Mouse (Mus musculus): ENCODE results near the gene Map3k4. TPM values are rescaled to one million over a fixed set of nuclear protein-coding genes. Genes with fewer than 3 reads are reported as not detected.

Gene Map3k4
- total RNA-seq, 2 experiments from 2014 or later = 17.1 to 20.1 TPM

DNA sequence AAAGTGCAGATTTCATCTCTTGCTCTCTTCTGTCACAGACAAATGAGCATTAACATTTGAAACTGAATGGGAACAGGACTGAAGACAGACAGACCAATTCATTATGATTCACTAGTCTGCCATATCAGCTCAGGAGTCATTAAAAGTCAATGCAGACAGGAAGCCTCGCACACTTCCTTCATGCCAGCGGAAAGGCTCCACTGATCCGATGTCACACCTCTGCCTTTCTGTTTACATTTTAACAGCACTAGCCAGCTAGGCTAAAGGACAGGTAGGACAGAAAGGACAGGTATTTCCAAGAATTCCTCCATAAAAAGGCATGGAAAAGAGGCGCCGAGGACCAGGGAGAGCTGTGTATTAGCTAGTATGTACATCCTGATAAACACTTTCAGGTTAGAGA is 45.6 kb downstream of the Map3k4 start:
- ATAC-seq (replicated peaks; ENCODE audit: poor library complexity) = no peak

DNA sequence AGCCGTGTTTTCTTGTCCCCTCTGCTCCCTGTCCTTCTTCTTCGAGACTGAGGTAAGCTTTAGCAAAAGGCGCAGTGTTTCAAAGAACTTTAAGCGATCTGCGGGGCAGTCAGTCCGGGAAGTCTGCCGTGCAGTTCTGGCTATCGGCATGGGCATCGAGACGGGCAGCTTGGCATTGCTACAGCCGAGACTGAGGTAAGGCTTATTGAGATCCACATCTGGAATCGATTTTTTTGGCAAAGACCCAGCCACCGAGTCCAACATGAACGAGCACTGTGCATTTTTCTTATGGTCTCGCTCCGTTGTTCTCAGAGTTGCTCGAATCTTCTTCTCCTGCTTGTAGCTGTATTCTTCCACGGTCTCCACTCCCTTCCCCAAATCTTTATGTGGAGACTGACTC is 46.8 kb downstream of the Map3k4 start:
- no peak for ATAC-seq (replicated peaks; ENCODE audit: poor library complexity)

DNA sequence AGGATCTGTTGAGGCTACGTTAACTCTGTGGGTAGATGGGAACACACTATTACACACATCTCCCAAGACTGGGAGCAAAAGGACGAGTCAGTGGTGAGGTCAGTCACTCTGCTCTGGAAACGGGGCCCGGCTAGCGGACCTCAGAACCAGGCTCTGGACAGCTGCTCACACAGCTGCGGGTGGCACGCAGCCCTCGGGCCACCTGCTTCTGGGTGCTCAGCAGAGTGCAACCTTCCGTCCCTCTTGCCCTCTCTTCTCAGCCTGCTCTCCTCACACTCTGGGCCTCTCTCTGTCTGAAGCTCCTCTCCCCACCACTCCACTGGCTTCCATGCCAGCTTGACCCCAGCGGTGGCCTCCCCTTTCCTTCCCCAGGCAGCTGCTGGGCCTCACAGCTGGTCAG is 50.1 kb downstream of the Map3k4 start:
- no peak for ATAC-seq (replicated peaks; ENCODE audit: poor library complexity)

- ATAC-seq (replicated peaks; ENCODE audit: poor library complexity) = no peak
Measured at GRCm38 (mm10) chr17:12268091-12268490, 50.5 kb downstream of the Map3k4 start.

DNA sequence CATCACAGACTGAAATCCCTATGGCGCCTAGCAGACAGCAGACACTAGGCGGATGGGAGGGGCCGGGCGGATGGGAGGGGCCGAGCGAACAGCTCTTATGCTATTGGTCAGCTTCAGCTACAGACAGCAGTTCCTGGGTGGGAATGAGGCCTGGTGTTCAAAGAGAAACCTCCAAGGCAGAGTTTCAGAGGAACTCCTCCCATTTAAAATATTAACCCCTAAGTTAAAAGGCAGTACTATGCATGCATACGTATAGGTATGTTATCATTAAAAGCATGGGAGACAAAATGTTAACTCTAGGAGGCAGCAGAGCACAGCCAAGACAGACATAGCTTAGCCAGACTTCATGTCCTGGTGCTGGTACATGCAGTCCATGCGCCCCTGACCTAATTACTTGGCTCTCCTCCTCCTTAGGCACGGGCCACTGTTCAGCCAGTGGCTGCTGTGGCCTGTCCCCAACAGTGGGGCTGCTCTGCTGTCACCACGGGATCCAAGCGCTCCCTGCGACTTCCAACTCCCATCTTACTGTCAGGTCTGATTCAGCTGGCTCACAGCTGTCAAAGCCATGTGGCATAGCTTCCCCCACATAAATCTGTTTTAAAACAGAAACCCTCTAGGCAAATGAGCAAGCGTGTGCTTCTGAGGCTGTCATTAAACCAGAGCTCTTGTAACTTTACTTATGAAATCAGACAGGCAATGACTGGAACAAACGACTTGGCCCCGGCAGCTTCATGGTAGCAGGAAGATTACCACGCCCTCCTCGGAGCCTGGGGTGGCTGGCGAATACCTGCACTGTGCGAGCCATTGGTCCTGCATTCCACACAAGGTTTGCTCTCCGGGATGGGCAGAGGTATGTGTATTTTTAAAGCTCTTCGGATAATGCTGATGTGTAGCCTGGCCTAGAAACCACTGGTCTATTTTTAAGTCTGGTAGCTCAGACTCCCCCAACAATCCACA is 52.3 kb downstream of the Map3k4 start:
- peak; percentile 62 for ATAC-seq (replicated peaks; ENCODE audit: poor library complexity)

- ATAC-seq (replicated peaks; ENCODE audit: poor library complexity) = no peak
Measured at GRCm38 (mm10) chr17:12264293-12264692, 54.3 kb downstream of the Map3k4 start.

- ATAC-seq (replicated peaks; ENCODE audit: poor library complexity) = no peak
Measured at GRCm38 (mm10) chr17:12263787-12264186, 54.8 kb downstream of the Map3k4 start.

- no peak for ATAC-seq (replicated peaks; ENCODE audit: poor library complexity)
Measured at GRCm38 (mm10) chr17:12262851-12263250, 55.7 kb downstream of the Map3k4 start.

- peak; percentile 76 for ATAC-seq (replicated peaks; ENCODE audit: poor library complexity)
Measured at GRCm38 (mm10) chr17:12261887-12262286, 56.7 kb downstream of the Map3k4 start.

DNA sequence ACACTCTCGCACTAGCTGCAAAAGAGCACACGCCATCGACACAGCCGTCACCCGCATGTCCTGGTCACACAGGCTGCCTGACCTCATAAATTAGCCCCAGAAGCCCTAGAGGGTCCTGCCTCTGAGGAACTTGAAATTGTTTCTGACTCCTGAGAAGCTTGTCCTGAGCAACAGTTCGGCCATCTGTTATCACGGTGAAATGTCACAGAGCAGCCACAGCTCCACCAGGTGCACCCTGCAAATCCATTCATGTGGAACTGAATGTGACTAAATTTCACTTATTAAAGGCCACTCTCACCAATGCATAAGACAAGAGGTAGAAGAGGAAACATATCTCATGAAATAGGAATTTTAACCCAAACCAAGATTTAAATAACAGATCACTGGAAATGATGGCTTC is 57.2 kb downstream of the Map3k4 start:
- ATAC-seq (replicated peaks; ENCODE audit: poor library complexity) = no peak

DNA sequence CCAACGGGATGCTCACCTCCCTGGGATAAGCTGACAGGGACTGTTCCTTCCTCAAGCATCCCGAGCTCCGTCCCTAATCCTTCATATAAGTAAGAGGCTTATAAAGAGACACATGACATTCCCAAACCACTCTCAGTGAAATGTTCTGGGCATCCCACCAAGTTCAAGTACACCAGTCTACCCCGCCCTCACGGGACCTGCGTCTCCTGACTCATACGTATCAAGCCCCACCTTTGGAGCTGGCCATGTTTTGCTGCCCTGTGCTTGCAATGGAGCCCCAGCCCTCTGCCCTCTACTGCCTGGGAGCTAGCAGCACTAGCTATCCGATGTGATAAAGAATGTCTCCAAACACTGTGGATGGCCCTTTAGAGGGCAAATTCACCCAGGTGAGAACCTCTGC is 58.6 kb downstream of the Map3k4 start:
- ATAC-seq (replicated peaks; ENCODE audit: poor library complexity) = no peak

DNA sequence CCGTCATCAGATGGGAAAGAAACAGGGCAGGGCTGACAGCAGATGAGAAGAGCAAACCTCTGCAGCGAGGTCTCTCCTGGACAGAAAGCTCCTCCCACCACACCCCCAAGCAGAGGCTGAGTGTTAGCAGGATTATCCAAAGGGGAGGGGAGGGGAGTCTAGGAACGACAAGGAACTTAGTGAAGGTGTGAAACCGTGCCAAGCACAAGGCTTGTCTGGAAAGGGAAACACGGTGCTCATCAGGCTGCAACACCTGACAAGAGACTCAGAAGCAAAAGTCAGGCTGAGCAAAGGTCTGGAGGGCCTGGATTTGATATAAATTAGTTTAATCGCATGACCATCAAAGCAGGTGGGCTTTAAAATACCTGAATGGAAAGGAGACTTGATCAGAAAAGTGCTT is 60.1 kb downstream of the Map3k4 start:
- ATAC-seq (replicated peaks; ENCODE audit: poor library complexity) = no peak

- no peak for ATAC-seq (replicated peaks; ENCODE audit: poor library complexity)
Measured at GRCm38 (mm10) chr17:12256142-12256541, 62.5 kb downstream of the Map3k4 start.

DNA sequence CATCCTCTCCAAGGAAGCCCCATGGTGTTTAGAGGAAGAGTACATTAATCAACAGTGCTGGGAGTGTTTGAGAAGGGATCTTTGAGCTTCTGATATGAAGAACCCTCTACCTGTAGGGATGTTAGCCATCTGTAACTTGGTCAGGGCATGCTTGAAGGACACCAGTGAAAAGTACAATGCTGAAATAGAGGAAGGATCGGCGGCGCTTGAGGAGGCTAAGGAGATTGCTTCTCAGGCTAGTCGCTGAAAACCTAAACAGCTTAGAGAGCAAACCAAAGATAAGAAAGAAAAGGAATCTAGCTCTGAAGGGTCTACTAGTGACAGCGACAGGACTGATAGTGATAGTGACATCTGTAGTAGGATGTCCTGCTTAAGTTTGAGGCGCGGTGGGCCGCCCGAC is 68.0 kb downstream of the Map3k4 start:
- no peak for ATAC-seq (replicated peaks; ENCODE audit: poor library complexity)

DNA sequence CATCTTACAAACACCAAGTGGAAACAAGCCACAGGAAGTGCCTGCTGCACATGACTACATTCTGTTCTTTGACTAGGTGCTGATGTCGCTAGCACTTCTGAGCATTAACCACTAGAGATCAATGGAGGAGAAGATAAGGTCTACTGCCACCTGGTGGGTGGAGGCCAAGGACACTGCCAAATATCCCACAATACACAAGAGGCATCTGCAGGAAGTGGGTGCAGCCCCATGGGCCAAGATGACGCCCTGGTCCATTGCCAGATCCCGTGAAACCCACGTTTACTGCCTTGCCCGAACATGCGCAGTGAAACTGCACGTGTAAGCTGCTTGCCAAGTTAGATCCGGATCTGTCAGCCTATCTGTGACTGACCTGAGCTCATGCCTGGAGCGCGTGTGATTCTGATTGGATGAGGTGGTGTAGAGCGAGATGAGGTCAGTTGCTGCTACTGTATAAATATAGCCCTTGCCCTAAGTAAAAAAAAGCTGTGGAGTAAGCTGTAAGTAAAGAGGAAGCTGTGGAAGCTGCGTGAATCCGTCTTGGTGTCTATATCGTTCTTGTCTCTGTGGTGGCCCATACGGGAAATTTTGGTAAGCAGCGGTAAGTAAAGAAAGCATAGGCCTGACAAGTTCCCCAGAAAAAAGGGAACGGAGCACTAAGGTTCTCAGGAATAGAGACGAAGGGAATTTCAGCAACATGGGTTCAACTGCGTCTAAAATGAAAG is 68.7 kb downstream of the Map3k4 start:
- ATAC-seq (replicated peaks; ENCODE audit: poor library complexity) = peak; percentile 57

GRCm38 (mm10) chr17:12240701-12241100 is 77.9 kb downstream of the Map3k4 start:
- ATAC-seq (replicated peaks; ENCODE audit: poor library complexity) = no peak

GRCm38 (mm10) chr17:12232724-12233123 is 85.9 kb downstream of the Map3k4 start:
- no peak for ATAC-seq (replicated peaks; ENCODE audit: poor library complexity)

GRCm38 (mm10) chr17:12231087-12231486 is 87.5 kb downstream of the Map3k4 start:
- ATAC-seq (replicated peaks; ENCODE audit: poor library complexity) = no peak

- ATAC-seq (replicated peaks; ENCODE audit: poor library complexity) = no peak
Measured at GRCm38 (mm10) chr17:12230167-12230566, 88.4 kb downstream of the Map3k4 start.

GRCm38 (mm10) chr17:12229756-12230155 is 88.8 kb downstream of the Map3k4 start:
- ATAC-seq (replicated peaks; ENCODE audit: poor library complexity) = no peak

DNA sequence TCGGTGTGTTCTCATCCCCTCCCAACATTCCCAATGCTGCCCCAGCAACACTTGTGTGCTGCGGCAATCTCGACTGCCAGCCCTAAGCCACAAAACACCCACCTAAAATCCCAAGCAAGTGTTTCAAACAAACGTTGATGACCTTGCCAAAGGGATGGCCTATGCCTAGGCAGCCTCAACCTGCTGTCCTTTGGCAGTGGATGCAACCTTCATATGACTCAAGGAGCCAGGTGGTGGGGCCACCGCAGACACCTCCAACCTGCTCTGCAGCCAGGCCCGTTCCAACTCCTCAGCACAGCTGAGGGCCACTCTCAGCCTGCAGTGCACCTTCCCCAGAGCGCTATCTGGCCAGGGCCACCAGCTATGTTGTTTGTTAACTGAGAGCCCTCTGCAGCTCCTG is 90.1 kb downstream of the Map3k4 start:
- no peak for ATAC-seq (replicated peaks; ENCODE audit: poor library complexity)

- ATAC-seq (replicated peaks; ENCODE audit: poor library complexity) = no peak
Measured at GRCm38 (mm10) chr17:12228001-12228400, 90.6 kb downstream of the Map3k4 start.
